Mouse (Mus musculus) cerebellum, postnatal 25 days (tissue): Measurements from ENCODE around the gene Mlip.
"Not testable (repeated sequence)": the region's sequence is repeated elsewhere in the genome, so short reads cannot be mapped to it uniquely, and the experiment has no call there.

Source experiments
- DNase-seq, 2 experiments: peaks; one replicate each; pipeline ENCODE4 v3.0.0; 2021; ENCODE audit warnings: mixed read lengths in 2 of 2

Mlip gene

GRCm38 (mm10) chr9:77352432-77353175, at the start of gene Mlip:
TSS of gene Mlip (minus strand) at chr9:77352969.
- DNase-seq: no peak

- DNase-seq: no peak
Observed at GRCm38 (mm10) chr9:77399801-77400200, 47.0 kb upstream of the Mlip start.

GRCm38 (mm10) chr9:77398856-77399631, 46.3 kb upstream of the Mlip start:
- no peak for DNase-seq

- no peak for DNase-seq
Observed at GRCm38 (mm10) chr9:77397027-77397426, 44.3 kb upstream of the Mlip start.

GRCm38 (mm10) chr9:77391248-77391647, 38.5 kb upstream of the Mlip start:
- DNase-seq: no peak

- no peak for DNase-seq
Observed at GRCm38 (mm10) chr9:77388956-77389355, 36.2 kb upstream of the Mlip start.

GRCm38 (mm10) chr9:77386751-77387150, 34.0 kb upstream of the Mlip start:
- no peak for DNase-seq

GRCm38 (mm10) chr9:77385611-77386010, 32.8 kb upstream of the Mlip start:
- DNase-seq: no peak

- DNase-seq: no peak
Observed at GRCm38 (mm10) chr9:77384651-77385050, 31.9 kb upstream of the Mlip start.

- DNase-seq: no peak
Observed at GRCm38 (mm10) chr9:77383951-77384350, 31.2 kb upstream of the Mlip start.

GRCm38 (mm10) chr9:77382514-77382913, 29.7 kb upstream of the Mlip start:
- no peak for DNase-seq

GRCm38 (mm10) chr9:77381565-77381964, 28.8 kb upstream of the Mlip start:
- peak; percentile 77 to 86 for DNase-seq

GRCm38 (mm10) chr9:77379625-77380024, 26.9 kb upstream of the Mlip start:
- peak; percentile 44 to 79 for DNase-seq

- no peak for DNase-seq
Observed at GRCm38 (mm10) chr9:77377696-77378095, 24.9 kb upstream of the Mlip start.

GRCm38 (mm10) chr9:77377082-77377481, 24.3 kb upstream of the Mlip start:
- peak; percentile 13 to 46 for DNase-seq

GRCm38 (mm10) chr9:77376561-77376960, 23.8 kb upstream of the Mlip start:
- no peak for DNase-seq

- DNase-seq: no peak
Observed at GRCm38 (mm10) chr9:77370706-77371105, 17.9 kb upstream of the Mlip start.

GRCm38 (mm10) chr9:77369262-77369661, 16.5 kb upstream of the Mlip start:
- DNase-seq: no peak

- DNase-seq: not testable (repeated sequence)
Observed at GRCm38 (mm10) chr9:77364681-77365080, 11.9 kb upstream of the Mlip start.

GRCm38 (mm10) chr9:77362906-77363305, 10.1 kb upstream of the Mlip start:
- DNase-seq: no peak

- DNase-seq: no peak
Observed at GRCm38 (mm10) chr9:77360654-77361053, 7.9 kb upstream of the Mlip start.

GRCm38 (mm10) chr9:77359278-77359973, 6.7 kb upstream of the Mlip start:
- no peak for DNase-seq

- DNase-seq: no peak
Observed at GRCm38 (mm10) chr9:77353942-77354341, 1.2 kb upstream of the Mlip start.

GRCm38 (mm10) chr9:77347704-77348103, 5.1 kb downstream of the Mlip start:
- no peak for DNase-seq
